Mouse (Mus musculus) spleen, adult 2 months (tissue): ENCODE measurements at regions not wholly inside any gene's neighbourhood (a gene's known extent, or its start where the extent isn't known, plus 50 kb on each side); places are given as distances from the start of the nearest gene placed in this dataset.
A peak's percentile ranks its signal among the peaks of the same experiment; 100 is the strongest.

Experiments used
- DNase-seq, 2 experiments: peaks; one replicate each; pipeline versions ENCODE4 v3.0.0 to v3.0.0-alpha.2; 2012 to 2021; ENCODE audit warnings: low spot score in 2 of 2, low read depth in 1 of 2
- H3K27ac ChIP-seq: fragments of 200-500 bp; 2 replicates; pipeline ENCODE4 v1.5.1; 2012; ENCODE audit warnings: low read length, inconsistent platforms; ENCODE audit not compliant: insufficient read depth
- H3K27me3 ChIP-seq: fragments of 200-500 bp; 2 replicates; pipeline ENCODE4 v1.6.1; 2012; ENCODE audit warnings: mild to moderate bottlenecking, moderate library complexity, low read length, inconsistent platforms; ENCODE audit not compliant: control insufficient read depth, insufficient read depth
- H3K36me3 ChIP-seq: fragments of 200-500 bp; 2 replicates; pipeline ENCODE4 v1.6.1; 2012; ENCODE audit warnings: mild to moderate bottlenecking, low read length, inconsistent platforms; ENCODE audit not compliant: control insufficient read depth, insufficient read depth
- H3K4me1 ChIP-seq: fragments of 200-500 bp; 2 replicates; pipeline ENCODE4 v1.6.1; 2011; ENCODE audit warnings: inconsistent platforms; ENCODE audit not compliant: control insufficient read depth, insufficient read depth, insufficient read length
- H3K4me3 ChIP-seq: fragments of 200-500 bp; 2 replicates; pipeline ENCODE4 v1.5.1; 2011; ENCODE audit warnings: mild to moderate bottlenecking, inconsistent platforms; ENCODE audit not compliant: insufficient read depth, insufficient read length; ENCODE audit errors: extremely low read depth
- CTCF ChIP-seq: fragments of 200-500 bp; IDR thresholded peaks from 2 replicates; pipeline ENCODE4 v1.5.1; 2011; ENCODE audit warnings: mild to moderate bottlenecking, inconsistent platforms; ENCODE audit not compliant: insufficient read depth, insufficient read length, insufficient replicate concordance; ENCODE audit errors: extremely low read depth
- POLR2A ChIP-seq: fragments of 200-500 bp; IDR thresholded peaks from 2 replicates; pipeline ENCODE4 v1.6.1; 2011; ENCODE audit warnings: low read depth, low read length, inconsistent platforms
- WGBS: fragments of 180-500 bp; shearing (Covaris S2); methylation state at CpG from one replicate; pipeline ENCODE4 v1.1.7; 2018; 5-methylcytosine and 5-hydroxymethylcytosine counted together

DNA sequence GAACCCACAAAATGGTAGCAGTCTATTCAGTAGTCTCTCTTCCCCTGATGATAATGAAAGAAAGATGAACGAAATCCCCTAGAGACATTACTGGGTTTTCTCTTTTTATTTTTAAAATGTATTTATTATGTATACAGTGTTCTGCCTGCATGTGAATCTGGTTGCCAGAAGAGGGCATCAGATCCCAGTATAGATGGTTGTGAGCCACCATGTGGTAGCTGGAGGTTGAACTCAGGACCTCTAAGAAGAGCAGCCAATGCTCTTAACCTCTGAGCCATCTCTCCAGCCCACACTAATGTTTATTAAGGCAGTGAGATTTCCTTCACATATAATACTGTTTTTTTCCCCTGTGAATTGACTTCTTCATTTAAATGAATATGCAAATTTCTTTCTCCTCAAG lies 155.4 kb upstream of the Zc3h12c start:
- Histone ChIP-seq H3K27me3 (no peaks in the 10 kb centered on the region), H3K4me3 (no peak overlapping the region), H3K36me3 (no peaks in the 10 kb centered on the region), H3K4me1 (no peaks in the 10 kb centered on the region), H3K27ac (no peak overlapping the region)
- no peak for DNase-seq
- TF ChIP-seq POLR2A (no peak), CTCF (no peak)
- 82% methylated on average over 1 of the region's 1 CpGs for WGBS

DNA sequence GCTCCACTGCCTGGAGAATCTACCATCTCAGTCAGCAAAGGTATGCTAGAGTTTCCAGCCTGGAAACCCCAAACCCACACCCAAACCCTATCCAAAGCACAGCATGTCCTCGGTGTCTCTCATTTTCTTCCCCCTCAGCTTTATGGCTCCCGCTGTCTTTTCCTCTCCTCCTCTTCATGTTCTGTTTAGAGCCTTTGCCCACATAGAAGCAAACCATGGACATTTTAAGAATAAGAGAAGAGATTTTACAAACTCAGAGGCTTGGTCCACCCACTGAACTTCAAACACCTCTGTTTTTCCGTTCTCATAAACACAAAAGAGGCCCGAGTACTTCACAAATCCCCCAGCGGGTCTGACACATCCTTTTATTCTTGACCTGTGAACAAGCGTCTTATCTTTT lies 154.9 kb upstream of the Zc3h12c start:
- WGBS = 91% methylated on average over 6 of the region's 6 CpGs
- Histone ChIP-seq H3K4me3 (no peak overlapping the region), H3K27ac (no peak overlapping the region), H3K36me3 (no peaks in the 10 kb centered on the region), H3K27me3 (no peaks in the 10 kb centered on the region), H3K4me1 (no peaks in the 10 kb centered on the region)
- TF ChIP-seq CTCF (no peak), POLR2A (no peak)
- no peak for DNase-seq

DNA sequence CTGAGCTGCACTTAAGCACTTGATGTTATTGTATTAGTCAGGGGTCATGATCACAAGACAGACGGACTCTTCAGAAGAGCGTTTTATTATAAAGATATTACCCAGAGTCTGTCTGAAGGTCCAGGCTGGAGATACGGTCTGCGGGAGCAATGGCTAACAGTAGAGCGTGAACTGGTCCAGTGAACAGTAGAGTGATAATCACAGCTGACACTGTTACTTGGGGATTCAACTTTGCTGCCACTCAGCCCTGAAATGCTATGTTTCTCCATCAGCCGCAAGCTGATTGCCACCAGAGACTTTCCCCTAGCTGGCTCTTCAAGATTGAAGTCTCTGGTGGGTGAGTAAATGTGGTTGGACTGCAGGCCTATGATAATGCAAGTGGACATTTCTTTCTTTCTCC lies 133.1 kb upstream of the Zc3h12c start:
- H3K27me3 ChIP-seq = no peaks in the 10 kb centered on the region
- 91% methylated on average over 6 of the region's 6 CpGs for WGBS
- no peaks in the 10 kb centered on the region for H3K4me1 ChIP-seq
- no peaks in the 10 kb centered on the region for H3K36me3 ChIP-seq
- no peak overlapping the region for H3K27ac ChIP-seq
- H3K4me3 ChIP-seq = no peak overlapping the region
- DNase-seq = no peak
- TF ChIP-seq POLR2A = no peak
- no peak for TF ChIP-seq CTCF

DNA sequence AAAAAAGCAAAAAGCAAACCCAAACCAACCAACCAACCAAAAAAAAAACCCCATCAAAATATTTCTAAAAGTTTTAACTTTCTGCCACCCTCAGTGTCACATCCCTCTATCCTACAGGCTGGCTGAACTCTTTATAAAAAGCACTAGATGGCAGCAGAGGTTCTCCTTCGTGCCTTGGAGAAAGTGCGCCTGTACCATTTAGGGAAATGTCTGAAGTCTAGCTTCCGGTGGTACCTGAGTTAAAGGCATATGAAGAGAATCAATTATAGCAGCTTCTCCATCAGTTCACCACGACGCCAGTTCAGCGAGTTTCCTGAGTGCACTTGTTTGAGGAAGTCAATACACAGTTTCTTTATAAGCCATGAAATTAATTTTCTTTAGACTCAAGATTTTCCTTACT lies 130.0 kb upstream of the Zc3h12c start:
- no peak for DNase-seq
- Histone ChIP-seq H3K27ac (no peak overlapping the region), H3K36me3 (no peaks in the 10 kb centered on the region), H3K4me3 (no peak overlapping the region), H3K27me3 (no peaks in the 10 kb centered on the region), H3K4me1 (peaks cover 3% of the 10 kb centered on the region; the same call in 1 of the 2 replicates)
- TF ChIP-seq POLR2A (no peak), CTCF (peak; percentile 4; the same call in 1 of the 2 replicates)
- 2% methylated on average over 6 of the region's 6 CpGs for WGBS

DNA sequence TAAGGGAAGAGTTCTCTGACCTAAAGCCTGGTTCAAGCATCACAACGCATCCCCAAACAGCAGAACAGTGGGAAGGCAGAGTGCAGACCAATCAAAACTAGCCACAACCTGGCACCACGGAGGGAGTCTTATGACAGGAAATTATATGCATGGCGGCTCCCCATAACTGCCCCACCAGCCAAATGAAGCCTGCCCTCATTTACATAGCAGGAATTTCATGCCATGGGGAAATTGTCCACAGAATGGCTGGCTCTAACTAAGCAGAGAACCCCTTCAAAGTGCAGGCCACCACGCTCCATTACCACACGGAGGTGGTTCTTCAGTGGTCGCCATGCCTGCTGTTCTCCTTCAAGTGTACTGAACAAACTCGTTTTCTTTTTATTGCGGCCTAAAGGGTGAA lies 126.3 kb upstream of the Zc3h12c start:
- Histone ChIP-seq H3K27me3 (no peaks in the 10 kb centered on the region), H3K4me3 (no peak overlapping the region), H3K27ac (no peak overlapping the region), H3K4me1 (peaks cover 3% of the 10 kb centered on the region; the same call in 1 of the 2 replicates), H3K36me3 (no peaks in the 10 kb centered on the region)
- 78% methylated on average over 8 of the region's 8 CpGs for WGBS
- no peak for TF ChIP-seq CTCF
- no peak for TF ChIP-seq POLR2A
- DNase-seq = no peak

DNA sequence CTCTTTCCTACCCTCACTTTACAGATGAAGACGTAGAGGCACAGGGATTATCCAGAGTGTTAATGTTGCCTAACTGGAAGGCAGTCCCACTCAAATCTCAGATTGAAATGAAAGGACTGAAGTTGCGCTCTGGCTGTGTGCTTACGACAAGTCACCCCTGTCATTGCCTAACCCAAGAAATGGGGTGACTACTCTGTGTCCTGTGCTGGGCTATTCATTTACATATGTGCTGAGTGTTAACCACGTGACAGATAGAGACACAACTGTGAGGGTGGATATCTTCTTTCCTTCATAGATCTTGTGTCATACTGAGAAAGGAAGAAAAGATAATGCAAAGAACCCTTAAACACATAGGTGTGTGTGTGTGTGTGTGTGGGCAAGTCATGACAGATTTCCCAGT lies 120.7 kb upstream of the Zc3h12c start:
- TF ChIP-seq CTCF (no peak), POLR2A (no peak)
- DNase-seq = no peak
- Histone ChIP-seq H3K27ac (no peak overlapping the region), H3K36me3 (no peaks in the 10 kb centered on the region), H3K27me3 (no peaks in the 10 kb centered on the region), H3K4me1 (no peaks in the 10 kb centered on the region), H3K4me3 (no peak overlapping the region)
- 77% methylated on average over 4 of the region's 4 CpGs for WGBS

DNA sequence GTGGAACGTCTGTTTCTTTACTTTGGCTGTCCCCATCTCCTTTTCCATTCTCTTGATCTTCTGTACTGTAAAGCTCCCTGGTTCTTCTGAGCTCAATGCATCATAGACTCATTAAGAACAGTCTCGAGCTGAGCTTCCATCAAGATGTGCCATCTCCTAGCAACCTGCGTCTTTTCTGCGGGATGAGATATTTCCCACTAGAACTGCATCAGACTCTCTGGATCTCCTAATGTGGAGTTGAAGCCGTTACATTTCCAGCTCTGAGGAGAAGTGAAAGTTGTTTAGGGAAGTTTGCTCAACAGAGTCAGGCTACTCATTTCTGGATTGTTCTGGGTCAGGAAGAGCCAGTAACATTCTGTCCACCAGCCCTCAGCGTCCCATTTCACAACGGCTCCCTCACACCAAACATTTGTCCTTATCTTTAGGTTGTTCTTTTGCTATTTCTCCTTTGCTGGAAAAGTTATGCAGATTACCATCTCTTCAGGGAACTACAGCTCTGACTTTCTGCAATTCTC lies 119.4 kb upstream of the Zc3h12c start:
- WGBS = 32% methylated on average over 7 of the region's 7 CpGs
- DNase-seq = no peak
- H3K27me3 ChIP-seq = no peaks in the 10 kb centered on the region
- no peaks in the 10 kb centered on the region for H3K36me3 ChIP-seq
- H3K4me1 ChIP-seq = no peaks in the 10 kb centered on the region
- H3K27ac ChIP-seq = no peak overlapping the region
- no peak for TF ChIP-seq CTCF
- no peak for TF ChIP-seq POLR2A
- no peak overlapping the region for H3K4me3 ChIP-seq
